Mouse (Mus musculus): ENCODE results near the gene Ccdc162.

Gene Ccdc162

DNA sequence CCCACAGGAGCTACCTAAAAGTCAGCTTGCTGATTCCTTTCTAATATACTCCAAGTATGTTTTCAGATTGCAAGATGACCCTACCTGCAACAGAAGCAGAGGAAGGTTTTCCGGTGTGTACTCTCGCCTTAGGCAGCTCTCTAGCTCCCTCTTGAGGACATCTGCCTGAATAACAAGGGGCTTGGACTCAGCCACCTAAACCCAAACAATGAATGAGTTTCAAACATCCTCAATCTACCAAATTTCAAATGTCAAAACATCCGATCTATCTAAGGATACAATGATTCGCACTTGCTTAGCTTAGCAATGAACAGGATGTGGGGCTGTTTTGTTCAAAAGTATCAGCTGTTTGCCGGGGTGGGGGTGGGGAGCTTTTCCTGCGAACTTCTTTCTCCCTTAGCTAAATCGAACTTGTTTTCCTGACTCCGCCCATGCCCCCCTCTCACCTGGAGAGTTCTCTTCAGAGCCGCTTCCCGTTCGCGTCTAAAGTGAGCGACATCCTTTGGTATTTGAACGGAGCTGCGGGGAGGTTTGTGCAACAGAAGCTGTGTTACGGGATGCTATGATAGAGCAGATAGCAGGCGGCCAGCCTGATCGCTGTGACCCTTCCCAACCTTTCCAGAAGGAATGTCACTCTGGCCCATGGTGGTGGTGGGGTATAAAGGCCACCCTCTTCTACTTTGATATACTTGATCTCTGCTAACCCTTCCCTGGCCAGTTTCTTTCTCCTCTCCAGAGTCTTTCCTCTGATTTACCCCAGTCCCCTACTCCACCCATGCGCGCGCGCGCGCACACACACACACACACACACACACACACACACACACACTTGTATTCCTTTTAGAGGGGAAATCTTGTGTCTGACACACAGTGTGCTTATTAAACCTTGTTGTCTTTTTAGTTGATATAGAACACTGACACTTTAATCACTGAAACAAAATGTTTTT, 26.2 kb downstream of the Ccdc162 start:
- Histone ChIP-seq H3K36me3 (ENCODE audit: insufficient read depth, low read length) (no peaks in the 10 kb centered on the region), H3K4me3 (replicated peaks; ENCODE audit: low read length) (peak overlapping the region; percentile 68), H3K9me3 (ENCODE audit: low read length) (peaks cover 18% of the 10 kb centered on the region), H3K4me1 (replicated peaks; ENCODE audit: low read depth, low read length) (peaks cover 11% of the 10 kb centered on the region), H3K27me3 (ENCODE audit: insufficient read depth, low read length) (peaks cover 7% of the 10 kb centered on the region; the same call in 1 of the 2 replicates)
- TF ChIP-seq CTCF (conservative IDR thresholded peaks at IDR 0.05; ENCODE audit: low read length) (peak; percentile 98), POU5F1 (IDR thresholded peaks at IDR 0.05; ENCODE audit: borderline replicate concordance, low read length) (no peak)

DNA sequence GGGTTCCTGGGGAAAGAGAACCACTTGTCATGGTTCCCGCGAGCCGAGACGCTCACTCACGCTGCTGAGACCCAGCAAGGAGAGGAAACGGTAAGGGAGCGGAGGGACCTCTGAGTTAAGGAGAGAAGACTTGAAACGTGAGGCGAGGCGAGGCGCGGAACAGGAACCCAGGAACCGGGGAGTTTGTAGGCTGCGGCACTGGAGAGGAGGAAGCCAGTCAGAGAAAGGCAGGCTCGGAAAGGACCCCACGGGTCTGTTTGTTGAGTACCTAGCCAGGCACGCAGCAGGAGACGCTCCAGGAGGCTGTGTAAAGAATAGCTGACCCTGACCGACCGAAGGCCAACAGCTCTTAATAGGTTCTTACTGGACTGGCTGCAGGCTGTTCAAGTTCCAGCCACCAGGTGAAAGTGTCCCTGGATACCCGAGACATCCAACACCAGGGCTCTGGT, 31.9 kb downstream of the Ccdc162 start:
- TF ChIP-seq NANOG (IDR thresholded peaks at IDR 0.05; ENCODE audit: borderline replicate concordance, low read length) (peak; percentile 71; the same call in 1 of the 2 replicates), CTCF (conservative IDR thresholded peaks at IDR 0.05; ENCODE audit: low read length) (no peak)
- Histone ChIP-seq H3K4me3 (replicated peaks; ENCODE audit: low read length) (peak overlapping the region; percentile 26; the same call in 1 of the 2 replicates), H3K36me3 (ENCODE audit: insufficient read depth, low read length) (no peaks in the 10 kb centered on the region), H3K9me3 (ENCODE audit: low read length) (peaks cover 6% of the 10 kb centered on the region), H3K4me1 (replicated peaks; ENCODE audit: low read depth, low read length) (peaks cover 29% of the 10 kb centered on the region), H3K27me3 (ENCODE audit: insufficient read depth, low read length) (peaks cover 5% of the 10 kb centered on the region; the same call in 1 of the 2 replicates)

DNA sequence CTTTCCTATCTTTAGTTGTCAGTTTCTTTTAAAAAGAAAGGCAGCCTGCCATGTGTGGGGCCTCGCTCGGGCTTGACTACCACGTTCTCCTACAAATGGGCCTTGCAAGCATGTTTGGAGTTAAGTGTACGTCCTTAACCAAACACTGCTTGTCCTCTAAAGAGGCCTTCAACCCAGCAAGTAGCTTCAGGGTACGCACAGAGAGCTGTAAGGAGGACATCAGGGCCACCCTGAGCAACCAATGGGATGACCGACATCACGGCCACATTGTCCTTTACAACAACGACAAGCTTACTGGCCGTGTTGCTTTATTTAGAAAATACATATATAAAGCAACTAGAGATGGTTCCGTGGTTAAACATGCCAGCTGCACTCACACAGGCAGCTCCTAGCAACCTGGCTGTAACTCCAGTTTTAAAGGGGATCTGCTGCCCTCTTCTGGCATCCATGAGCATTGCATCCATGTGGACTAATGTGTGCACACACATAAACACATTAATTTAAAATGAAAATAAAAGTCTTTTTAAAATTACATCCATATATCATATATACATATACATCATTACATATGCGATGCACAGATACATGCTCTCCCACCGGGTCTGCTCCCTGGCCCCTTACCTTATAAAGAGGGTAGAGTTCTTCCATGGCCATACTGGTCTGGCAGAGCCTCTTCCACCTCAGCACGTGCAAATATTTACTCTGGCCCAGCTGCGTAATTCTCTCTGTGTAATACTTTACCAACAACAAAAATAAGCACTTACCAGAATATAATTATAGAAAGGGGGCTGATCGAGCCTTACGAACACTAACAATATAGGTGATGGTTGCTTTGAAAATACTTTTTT, 33.7 kb downstream of the Ccdc162 start:
- H3K4me1 ChIP-seq (replicated peaks; ENCODE audit: low read depth, low read length) = peaks cover 45% of the 10 kb centered on the region
- TF ChIP-seq CTCF (conservative IDR thresholded peaks at IDR 0.05; ENCODE audit: low read length) (peak; percentile 83), POU5F1 (IDR thresholded peaks at IDR 0.05; ENCODE audit: borderline replicate concordance, low read length) (no peak)
- peaks cover 5% of the 10 kb centered on the region; the same call in 1 of the 2 replicates for H3K27me3 ChIP-seq (ENCODE audit: insufficient read depth, low read length)
- H3K4me3 ChIP-seq (replicated peaks; ENCODE audit: low read length) = no peak overlapping the region
- peaks cover 3% of the 10 kb centered on the region for H3K9me3 ChIP-seq (ENCODE audit: low read length)
- no peaks in the 10 kb centered on the region for H3K36me3 ChIP-seq (ENCODE audit: insufficient read depth, low read length)

DNA sequence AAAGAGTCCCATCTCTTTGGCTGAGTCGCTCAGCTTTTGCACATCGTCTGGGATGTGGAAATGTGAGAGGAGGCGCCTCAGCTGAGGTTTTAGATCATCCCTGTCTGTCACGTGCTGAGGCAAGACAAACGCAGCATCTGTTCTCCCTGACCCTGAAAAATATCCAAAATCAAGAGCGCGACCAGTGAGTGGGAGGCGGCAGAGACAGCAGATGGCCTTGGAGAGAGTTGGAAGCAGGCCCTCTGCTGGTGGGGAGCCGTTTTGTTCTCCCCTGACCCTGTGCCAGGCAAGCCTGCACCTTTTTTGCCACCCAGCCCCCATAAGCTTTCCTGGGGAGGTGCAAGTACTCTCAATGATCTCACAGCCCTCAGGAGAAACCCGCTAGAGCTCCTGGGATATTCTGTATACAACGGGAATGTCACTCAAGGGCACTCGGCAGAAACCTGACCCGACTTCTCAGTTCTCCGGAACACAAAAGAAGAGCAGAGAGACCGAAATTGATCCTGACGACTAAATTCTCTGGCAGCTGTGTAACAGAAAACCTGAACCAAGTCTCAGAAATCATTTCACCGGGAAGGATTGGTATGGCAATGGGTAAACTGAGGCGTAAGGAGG, 37.6 kb downstream of the Ccdc162 start:
- no peak for TF ChIP-seq POU5F1 (IDR thresholded peaks at IDR 0.05; ENCODE audit: borderline replicate concordance, low read length)
- TF ChIP-seq NANOG (IDR thresholded peaks at IDR 0.05; ENCODE audit: borderline replicate concordance, low read length) = no peak
- peak; percentile 38 for TF ChIP-seq CTCF (conservative IDR thresholded peaks at IDR 0.05; ENCODE audit: low read length)
- no peak overlapping the region for H3K4me3 ChIP-seq (replicated peaks; ENCODE audit: low read length)
- no peaks in the 10 kb centered on the region for H3K9me3 ChIP-seq (ENCODE audit: low read length)
- peaks cover 3% of the 10 kb centered on the region for H3K27me3 ChIP-seq (ENCODE audit: insufficient read depth, low read length)
- H3K36me3 ChIP-seq (ENCODE audit: insufficient read depth, low read length) = no peaks in the 10 kb centered on the region
- H3K4me1 ChIP-seq (replicated peaks; ENCODE audit: low read depth, low read length) = peaks cover 36% of the 10 kb centered on the region

DNA sequence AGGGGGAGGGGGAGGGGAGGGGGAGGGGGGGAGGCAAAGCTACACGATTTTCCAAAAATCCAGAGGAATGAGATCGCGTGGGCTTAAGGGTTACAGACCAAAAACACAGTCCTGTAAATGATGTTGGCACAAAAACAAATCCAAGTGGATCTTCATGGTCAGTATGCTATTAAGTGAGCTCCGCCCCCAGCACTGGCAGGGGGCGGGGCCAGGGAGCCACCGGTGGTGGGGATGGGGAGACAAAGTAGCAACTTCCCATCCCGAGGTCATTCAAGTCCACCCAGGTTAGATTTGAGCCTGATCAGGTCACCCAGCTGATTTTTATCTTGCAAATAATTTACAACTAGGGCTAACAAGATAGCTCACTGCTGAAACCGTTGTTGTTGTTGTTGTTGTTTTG, 39.0 kb downstream of the Ccdc162 start:
- Histone ChIP-seq H3K4me3 (replicated peaks; ENCODE audit: low read length) (no peak overlapping the region), H3K9me3 (ENCODE audit: low read length) (no peaks in the 10 kb centered on the region), H3K27me3 (ENCODE audit: insufficient read depth, low read length) (no peaks in the 10 kb centered on the region; the same call in 1 of the 2 replicates), H3K4me1 (replicated peaks; ENCODE audit: low read depth, low read length) (peaks cover 34% of the 10 kb centered on the region), H3K36me3 (ENCODE audit: insufficient read depth, low read length) (no peaks in the 10 kb centered on the region)
- no peak for TF ChIP-seq NANOG (IDR thresholded peaks at IDR 0.05; ENCODE audit: borderline replicate concordance, low read length)
- no peak for TF ChIP-seq CTCF (conservative IDR thresholded peaks at IDR 0.05; ENCODE audit: low read length)
- no peak for TF ChIP-seq POU5F1 (IDR thresholded peaks at IDR 0.05; ENCODE audit: borderline replicate concordance, low read length)

DNA sequence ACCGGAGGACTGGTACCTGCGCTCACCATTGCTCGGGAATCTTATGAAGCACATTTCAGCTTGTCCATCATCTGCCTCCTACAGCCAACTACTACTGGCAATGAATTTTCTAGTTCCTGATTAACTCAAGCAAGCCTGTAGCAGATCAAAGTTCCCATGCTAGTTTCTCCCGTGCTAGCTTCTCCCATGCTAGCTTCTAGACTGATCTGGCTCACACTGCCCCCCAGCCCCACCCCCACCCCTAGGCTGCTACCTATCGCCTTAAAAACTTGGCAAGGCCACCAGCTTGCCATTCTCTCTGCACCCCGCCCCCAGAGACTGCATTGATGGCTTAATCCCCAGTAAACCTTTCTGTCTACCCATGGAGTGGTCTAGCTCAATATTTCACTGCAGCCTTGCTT, 39.8 kb downstream of the Ccdc162 start:
- peaks cover 33% of the 10 kb centered on the region for H3K4me1 ChIP-seq (replicated peaks; ENCODE audit: low read depth, low read length)
- TF ChIP-seq POU5F1 (IDR thresholded peaks at IDR 0.05; ENCODE audit: borderline replicate concordance, low read length) = no peak
- no peak overlapping the region for H3K4me3 ChIP-seq (replicated peaks; ENCODE audit: low read length)
- H3K27me3 ChIP-seq (ENCODE audit: insufficient read depth, low read length) = no peaks in the 10 kb centered on the region; the same call in 1 of the 2 replicates
- no peaks in the 10 kb centered on the region for H3K9me3 ChIP-seq (ENCODE audit: low read length)
- H3K36me3 ChIP-seq (ENCODE audit: insufficient read depth, low read length) = no peaks in the 10 kb centered on the region

DNA sequence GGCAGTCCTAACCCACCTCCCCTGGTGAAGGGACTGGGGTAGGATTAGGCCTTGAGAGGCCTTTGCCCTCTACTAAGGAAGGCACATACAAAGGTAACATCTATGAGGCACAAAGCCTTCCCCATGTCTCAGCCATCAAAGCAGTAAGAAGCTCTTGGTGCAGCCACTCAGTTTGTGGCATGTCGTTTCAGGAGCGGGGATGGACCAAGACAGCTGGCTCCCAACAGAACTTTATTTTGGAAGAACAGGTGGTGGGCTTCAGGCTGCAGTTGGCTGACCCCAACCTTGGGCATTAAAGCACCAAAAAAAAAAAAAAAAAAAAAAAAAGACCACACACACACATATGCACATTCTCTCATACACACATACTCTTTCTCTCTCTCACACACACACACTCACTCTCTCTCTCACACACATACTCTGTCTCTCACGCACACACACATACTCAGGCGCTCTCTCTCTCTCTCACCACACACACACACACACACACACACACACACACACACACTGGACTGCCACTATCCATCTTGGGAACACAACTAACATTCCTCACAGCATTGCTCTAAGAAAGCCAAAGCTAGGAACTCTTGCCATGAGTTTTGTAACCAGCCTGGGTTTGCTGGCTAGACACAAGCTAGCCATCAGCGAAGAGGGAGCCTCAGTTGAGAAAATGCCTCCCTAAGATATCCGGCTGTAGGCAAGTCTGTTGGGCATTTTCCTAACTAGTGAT, 40.4 kb downstream of the Ccdc162 start:
- TF ChIP-seq NANOG (IDR thresholded peaks at IDR 0.05; ENCODE audit: borderline replicate concordance, low read length) (no peak), POU5F1 (IDR thresholded peaks at IDR 0.05; ENCODE audit: borderline replicate concordance, low read length) (no peak), CTCF (conservative IDR thresholded peaks at IDR 0.05; ENCODE audit: low read length) (no peak)
- no peak overlapping the region for H3K4me3 ChIP-seq (replicated peaks; ENCODE audit: low read length)
- no peaks in the 10 kb centered on the region for H3K36me3 ChIP-seq (ENCODE audit: insufficient read depth, low read length)
- H3K9me3 ChIP-seq (ENCODE audit: low read length) = no peaks in the 10 kb centered on the region
- H3K4me1 ChIP-seq (replicated peaks; ENCODE audit: low read depth, low read length) = peaks cover 27% of the 10 kb centered on the region
- no peaks in the 10 kb centered on the region; the same call in 1 of the 2 replicates for H3K27me3 ChIP-seq (ENCODE audit: insufficient read depth, low read length)
